Mouse (Mus musculus): ENCODE measurements around the gene Lmtk2. TPM values are rescaled to one million over a fixed set of nuclear protein-coding genes. Genes with fewer than 3 reads are reported as not detected.

The Lmtk2 gene
- polyA plus RNA-seq, 1 experiment from 2014 or later, result 3.8 TPM

- no peak for DNase-seq (ENCODE audit: low spot score)
- H3K27ac ChIP-seq (replicated peaks), result no peak overlapping the region
- no peak for ATAC-seq (ENCODE audit: low FRiP score, low TSS enrichment)
Observed at GRCm38 (mm10) chr5:144121489-144121888, 21.3 kb downstream of the Lmtk2 start.

GRCm38 (mm10) chr5:144125979-144126755, 25.9 kb downstream of the Lmtk2 start:
- Histone ChIP-seq H3K27me3 (ENCODE audit: control insufficient read depth, insufficient read depth, low read length) (no peaks in the 10 kb centered on the region), H3K27ac (replicated peaks) (peak overlapping the region; percentile 81), H3K9ac (ENCODE audit: low read length) (no peak overlapping the region), H3K36me3 (ENCODE audit: control insufficient read depth, insufficient read depth, low read length) (no peaks in the 10 kb centered on the region; the same call in 1 of the 2 replicates), H3K4me1 (replicated peaks; ENCODE audit: control insufficient read depth, insufficient read depth) (no peaks in the 10 kb centered on the region), H3K4me2 (replicated peaks; ENCODE audit: low read depth) (no peak overlapping the region), H3K4me3 (ENCODE audit: low read depth, low read length) (no peak overlapping the region), H3K9me3 (ENCODE audit: control insufficient read depth, low read length) (no peaks in the 10 kb centered on the region)
- DNase-seq (ENCODE audit: low spot score) (peak; percentile 44), ATAC-seq (ENCODE audit: low FRiP score, low TSS enrichment) (peak; percentile 86)
- TF ChIP-seq CTCF (IDR thresholded peaks at IDR 0.05; ENCODE audit: low read depth) (no peak), EP300 (optimal IDR thresholded peaks at IDR 0.05) (no peak)
- WGBS, result 79% methylated on average over 9 of the region's 9 CpGs

More at GRCm38 (mm10) chr5:144121489-144121888, 21.3 kb downstream of the Lmtk2 start:
- H3K4me3 ChIP-seq (ENCODE audit: low read depth, low read length), result no peak overlapping the region
- no peaks in the 10 kb centered on the region for H3K27me3 ChIP-seq (ENCODE audit: control insufficient read depth, insufficient read depth, low read length)
- no peaks in the 10 kb centered on the region; the same call in 1 of the 2 replicates for H3K36me3 ChIP-seq (ENCODE audit: control insufficient read depth, insufficient read depth, low read length)
- TF ChIP-seq CTCF (IDR thresholded peaks at IDR 0.05; ENCODE audit: low read depth), result no peak
- no peak for TF ChIP-seq EP300 (optimal IDR thresholded peaks at IDR 0.05)
- no peak overlapping the region for H3K9ac ChIP-seq (ENCODE audit: low read length)
- no peaks in the 10 kb centered on the region for H3K9me3 ChIP-seq (ENCODE audit: control insufficient read depth, low read length)
- H3K4me1 ChIP-seq (replicated peaks; ENCODE audit: control insufficient read depth, insufficient read depth), result no peaks in the 10 kb centered on the region
- H3K4me2 ChIP-seq (replicated peaks; ENCODE audit: low read depth), result no peak overlapping the region

DNA sequence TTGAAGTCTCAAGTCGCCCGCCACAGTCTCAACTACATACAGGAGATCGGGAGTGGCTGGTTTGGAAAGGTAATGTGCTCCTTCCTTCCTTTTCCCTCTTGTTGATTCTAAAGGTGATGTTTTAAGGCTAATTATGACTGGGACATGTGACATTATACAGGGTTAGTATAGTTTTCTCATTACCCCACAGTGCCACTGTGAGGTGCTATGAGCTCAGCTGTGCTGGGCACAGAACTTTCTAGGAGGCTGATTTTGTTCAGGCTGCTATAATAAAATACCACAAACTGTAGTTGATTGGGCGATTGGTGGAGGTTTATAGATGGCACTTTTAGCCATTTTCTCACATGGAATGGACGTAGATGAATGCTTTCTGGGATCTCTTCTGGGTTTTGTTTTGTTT, 43.3 kb downstream of the Lmtk2 start:
- Histone ChIP-seq H3K4me2 (replicated peaks; ENCODE audit: low read depth) (no peak overlapping the region), H3K4me1 (replicated peaks; ENCODE audit: control insufficient read depth, insufficient read depth) (no peaks in the 10 kb centered on the region), H3K27ac (replicated peaks) (no peak overlapping the region), H3K4me3 (ENCODE audit: low read depth, low read length) (no peak overlapping the region), H3K27me3 (ENCODE audit: control insufficient read depth, insufficient read depth, low read length) (no peaks in the 10 kb centered on the region), H3K36me3 (ENCODE audit: control insufficient read depth, insufficient read depth, low read length) (peaks cover 8% of the 10 kb centered on the region), H3K9me3 (ENCODE audit: control insufficient read depth, low read length) (no peaks in the 10 kb centered on the region), H3K9ac (ENCODE audit: low read length) (no peak overlapping the region)
- DNase-seq (ENCODE audit: low spot score) (peak; percentile 14), ATAC-seq (ENCODE audit: low FRiP score, low TSS enrichment) (peak; percentile 21; the same call in 1 of the 2 replicates)
- TF ChIP-seq EP300 (optimal IDR thresholded peaks at IDR 0.05) (no peak), CTCF (IDR thresholded peaks at IDR 0.05; ENCODE audit: low read depth) (peak; percentile 57)
- 97% methylated on average over 5 of the region's 5 CpGs for WGBS

DNA sequence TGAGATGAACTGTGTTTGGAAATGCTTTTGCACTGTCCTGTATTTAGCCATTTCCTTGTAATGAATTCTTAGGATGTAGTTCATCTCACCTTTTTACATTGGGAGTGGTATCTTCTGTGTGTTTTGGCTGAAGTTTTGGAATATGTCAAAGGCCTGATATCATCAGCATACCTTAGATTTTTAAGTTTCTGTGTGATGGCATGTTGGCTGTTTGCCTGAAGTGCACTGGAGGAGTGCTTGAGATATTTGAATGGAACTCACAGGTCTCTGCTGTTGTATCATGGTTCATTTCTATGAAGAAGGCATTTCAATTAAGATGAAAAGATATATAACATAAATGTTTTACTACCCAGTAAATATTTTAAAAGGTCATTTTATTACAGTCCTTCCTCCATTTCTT, 46.7 kb downstream of the Lmtk2 start:
- Histone ChIP-seq H3K9ac (ENCODE audit: low read length) (no peak overlapping the region), H3K4me2 (replicated peaks; ENCODE audit: low read depth) (no peak overlapping the region), H3K27ac (replicated peaks) (no peak overlapping the region), H3K27me3 (ENCODE audit: control insufficient read depth, insufficient read depth, low read length) (no peaks in the 10 kb centered on the region), H3K4me3 (ENCODE audit: low read depth, low read length) (no peak overlapping the region), H3K36me3 (ENCODE audit: control insufficient read depth, insufficient read depth, low read length) (peaks cover 14% of the 10 kb centered on the region), H3K4me1 (replicated peaks; ENCODE audit: control insufficient read depth, insufficient read depth) (no peaks in the 10 kb centered on the region), H3K9me3 (ENCODE audit: control insufficient read depth, low read length) (no peaks in the 10 kb centered on the region)
- no peak for ATAC-seq (ENCODE audit: low FRiP score, low TSS enrichment)
- no peak for DNase-seq (ENCODE audit: low spot score)
- no peak for TF ChIP-seq EP300 (optimal IDR thresholded peaks at IDR 0.05)
- no peak for TF ChIP-seq CTCF (IDR thresholded peaks at IDR 0.05; ENCODE audit: low read depth)

DNA sequence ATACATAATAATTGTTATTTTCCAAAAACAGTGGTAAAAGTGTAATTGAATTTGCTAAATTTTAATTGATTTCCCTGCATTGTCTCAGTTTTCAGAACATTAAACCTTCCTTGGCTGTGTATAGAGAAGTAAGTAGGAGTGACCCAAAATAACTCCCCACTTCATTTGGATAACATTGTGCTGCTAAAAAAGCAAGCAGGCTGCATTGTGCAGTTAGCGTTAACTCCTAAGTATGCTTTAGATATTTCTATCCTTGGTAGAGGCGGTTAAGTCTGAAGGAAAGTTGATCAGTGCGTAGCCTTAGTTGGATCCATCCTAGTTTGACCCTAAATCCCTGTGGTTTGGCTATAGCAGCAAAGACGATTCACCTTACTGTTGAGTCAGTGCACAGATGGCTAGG, 49.3 kb downstream of the Lmtk2 start:
- Histone ChIP-seq H3K36me3 (ENCODE audit: control insufficient read depth, insufficient read depth, low read length) (peaks cover 16% of the 10 kb centered on the region), H3K27me3 (ENCODE audit: control insufficient read depth, insufficient read depth, low read length) (no peaks in the 10 kb centered on the region), H3K27ac (replicated peaks) (no peak overlapping the region), H3K4me1 (replicated peaks; ENCODE audit: control insufficient read depth, insufficient read depth) (no peaks in the 10 kb centered on the region), H3K9me3 (ENCODE audit: control insufficient read depth, low read length) (no peaks in the 10 kb centered on the region), H3K4me3 (ENCODE audit: low read depth, low read length) (no peak overlapping the region), H3K9ac (ENCODE audit: low read length) (no peak overlapping the region), H3K4me2 (replicated peaks; ENCODE audit: low read depth) (no peak overlapping the region)
- TF ChIP-seq EP300 (optimal IDR thresholded peaks at IDR 0.05) (no peak), CTCF (IDR thresholded peaks at IDR 0.05; ENCODE audit: low read depth) (no peak)
- WGBS, result 97% methylated on average over 4 of the region's 4 CpGs
- no peak for DNase-seq (ENCODE audit: low spot score)
- ATAC-seq (ENCODE audit: low FRiP score, low TSS enrichment), result no peak

DNA sequence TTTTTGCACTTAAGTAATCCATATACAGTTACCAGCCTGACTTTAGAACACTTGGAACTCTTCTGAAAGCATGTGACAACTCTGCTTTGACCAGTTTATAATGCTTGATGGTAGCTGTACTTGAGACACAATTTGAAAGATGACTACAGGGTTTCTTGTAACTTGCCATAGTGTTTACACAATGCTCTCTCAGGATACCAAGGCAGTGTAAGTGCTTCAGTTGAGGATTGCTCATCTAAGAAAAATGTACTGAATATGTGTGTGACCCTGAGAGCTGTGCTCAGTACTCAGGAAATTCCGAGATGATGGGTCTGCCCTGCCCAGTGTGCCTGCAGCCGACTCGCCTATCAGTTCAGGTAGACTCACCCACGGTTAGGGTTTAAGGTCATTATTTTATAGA, 51.0 kb downstream of the Lmtk2 start:
- Histone ChIP-seq H3K27me3 (ENCODE audit: control insufficient read depth, insufficient read depth, low read length) (no peaks in the 10 kb centered on the region), H3K4me2 (replicated peaks; ENCODE audit: low read depth) (no peak overlapping the region), H3K9ac (ENCODE audit: low read length) (no peak overlapping the region), H3K4me3 (ENCODE audit: low read depth, low read length) (no peak overlapping the region), H3K36me3 (ENCODE audit: control insufficient read depth, insufficient read depth, low read length) (peaks cover 16% of the 10 kb centered on the region), H3K27ac (replicated peaks) (no peak overlapping the region), H3K9me3 (ENCODE audit: control insufficient read depth, low read length) (no peaks in the 10 kb centered on the region), H3K4me1 (replicated peaks; ENCODE audit: control insufficient read depth, insufficient read depth) (no peaks in the 10 kb centered on the region)
- ATAC-seq (ENCODE audit: low FRiP score, low TSS enrichment), result no peak
- no peak for DNase-seq (ENCODE audit: low spot score)
- TF ChIP-seq CTCF (IDR thresholded peaks at IDR 0.05; ENCODE audit: low read depth) (no peak), EP300 (optimal IDR thresholded peaks at IDR 0.05) (no peak)
- WGBS, result 76% methylated on average over 4 of the region's 4 CpGs
